Mouse (Mus musculus) myocyte (in vitro differentiated cells): Measurements from ENCODE around the gene Jade1.
A peak's percentile ranks its signal among the peaks of the same experiment; 100 is the strongest.

Experiments used
- CEBPB ChIP-seq: IDR thresholded peaks from 2 replicates; pipeline ENCODE4 v1.6.1; 2011; ENCODE audit warnings: mild to moderate bottlenecking, moderate library complexity; ENCODE audit not compliant: poor library complexity, insufficient read depth, severe bottlenecking
- MAX ChIP-seq: IDR thresholded peaks from one replicate; pipeline ENCODE4 v1.6.1; 2011; ENCODE audit warnings: low read depth, mild to moderate bottlenecking, control low read depth
- MYOD1 ChIP-seq, 3 experiments: IDR thresholded peaks; one replicate each; pipeline ENCODE4 v1.6.1; 2011; ENCODE audit warnings: control low read depth in 2 of 3, low read depth in 2 of 3, mild to moderate bottlenecking in 2 of 3, moderate library complexity in 1 of 3; ENCODE audit not compliant: insufficient read length in 2 of 3, control insufficient read depth in 1 of 3
- POLR2A ChIP-seq: IDR thresholded peaks from one replicate; pipeline ENCODE4 v1.6.1; 2011; ENCODE audit warnings: low read depth, mild to moderate bottlenecking, control low read depth, moderate library complexity; ENCODE audit not compliant: insufficient read length
- POLR2AphosphoS2 ChIP-seq: IDR thresholded peaks from one replicate; pipeline ENCODE4 v1.6.1; 2011; ENCODE audit warnings: low read depth, control low read depth; ENCODE audit not compliant: insufficient read length
- REST ChIP-seq: IDR thresholded peaks from one replicate; pipeline ENCODE4 v1.6.1; 2011; ENCODE audit warnings: mild to moderate bottlenecking, control low read depth, moderate library complexity; ENCODE audit not compliant: insufficient read depth, insufficient read length
- TCF12 ChIP-seq: IDR thresholded peaks from one replicate; pipeline ENCODE4 v1.6.1; 2011; ENCODE audit warnings: mild to moderate bottlenecking, control low read depth; ENCODE audit not compliant: poor library complexity, insufficient read depth, severe bottlenecking
- TCF3 ChIP-seq: IDR thresholded peaks from one replicate; pipeline ENCODE4 v1.6.1; 2011; ENCODE audit warnings: low read depth, control low read depth; ENCODE audit not compliant: insufficient read length
- USF1 ChIP-seq: IDR thresholded peaks from one replicate; pipeline ENCODE4 v1.6.1; 2011; ENCODE audit warnings: low read depth, mild to moderate bottlenecking, control low read depth, moderate library complexity

GRCm38 (mm10) chr3:41583621-41584020 lies 28.1 kb downstream of the Jade1 start:
- TF ChIP-seq POLR2A (no peak), USF1 (no peak), REST (no peak), TCF12 (no peak), MYOD1 (IDR thresholded peaks at IDR 0.05; ENCODE audit: control insufficient read depth in 1 of 3, insufficient read length in 2 of 3, low read depth in 2 of 3) (peak in 1 of 3 experiments; percentile 51), MAX (no peak), CEBPB (no peak), POLR2AphosphoS2 (no peak), TCF3 (no peak)
